Mouse (Mus musculus): ENCODE data around the gene Nampt.
A peak's percentile ranks its signal among the peaks of the same experiment; 100 is the strongest.
"Not testable (repeated sequence)": the region's sequence is repeated elsewhere in the genome, so short reads cannot be mapped to it uniquely, and the experiment has no call there.

The Nampt gene

DNA sequence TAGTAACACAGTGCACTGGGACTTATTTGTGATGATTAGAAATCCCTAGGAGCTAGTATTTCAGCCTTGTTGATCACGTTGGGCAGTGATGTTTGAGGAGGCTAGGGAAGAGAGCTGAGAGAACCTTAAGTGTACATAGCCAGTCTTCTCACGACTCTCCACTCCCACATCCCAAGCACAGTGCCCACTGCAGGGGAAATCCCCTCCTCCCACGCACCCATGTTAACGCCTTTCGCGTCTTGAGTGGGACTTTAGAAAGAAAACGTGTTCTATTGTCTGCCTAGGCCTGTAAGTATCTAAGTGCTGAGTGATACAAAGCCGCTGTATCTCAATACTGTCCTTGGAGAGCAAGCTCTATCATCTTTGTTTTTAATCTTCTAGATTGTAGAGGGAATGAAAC, 27.0 kb downstream of the Nampt start:
- DNase-seq: no peak

DNA sequence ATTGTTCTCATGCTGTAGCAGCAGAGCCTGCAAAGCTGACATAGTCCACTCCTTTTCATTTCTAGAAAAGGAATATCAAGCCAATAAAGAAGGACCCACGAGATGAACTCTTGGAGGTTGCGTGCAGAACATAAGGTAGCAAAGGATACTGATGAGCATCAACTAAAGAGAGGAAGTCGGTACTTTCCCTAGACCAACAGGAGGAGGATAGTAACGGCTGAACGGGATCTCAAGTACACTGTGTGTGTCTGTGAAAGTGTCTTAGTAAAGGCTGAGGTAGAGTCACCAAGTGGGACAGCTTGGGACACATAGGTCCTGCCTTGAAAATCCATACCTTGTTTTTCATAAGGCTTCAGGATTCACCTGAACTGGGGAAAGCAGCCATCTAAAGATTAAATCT, 34.4 kb downstream of the Nampt start:
- DNase-seq: no peak

GRCm38 (mm10) chr12:32854866-32855265, 35.5 kb downstream of the Nampt start:
- DNase-seq: no peak

GRCm38 (mm10) chr12:32855398-32855797, 36.1 kb downstream of the Nampt start:
- no peak for DNase-seq

- DNase-seq: no peak
These were observed 37.6 kb downstream of the Nampt start for GRCm38 (mm10) chr12:32856707-32857511.

- DNase-seq: no peak
These were observed 39.1 kb downstream of the Nampt start for GRCm38 (mm10) chr12:32858444-32858843.

DNA sequence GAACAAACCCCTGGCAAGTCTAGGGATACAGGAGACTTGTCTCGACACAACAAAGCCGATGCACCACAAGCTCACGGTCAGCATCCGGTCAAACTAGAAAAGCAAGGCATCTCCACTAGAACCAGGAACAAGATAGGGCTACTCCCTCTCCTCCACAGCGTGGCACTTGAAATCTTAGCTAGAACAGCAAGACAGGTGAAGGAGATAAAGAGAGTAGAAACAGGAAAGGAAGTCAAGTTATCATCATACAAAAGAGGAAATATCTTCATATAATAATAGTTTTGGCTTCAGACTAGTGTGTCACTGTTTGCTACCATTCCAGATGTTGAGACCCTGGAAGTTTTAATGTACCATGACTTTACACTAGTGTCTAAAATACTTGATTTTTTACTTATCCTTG, 41.5 kb downstream of the Nampt start:
- DNase-seq: no peak

DNA sequence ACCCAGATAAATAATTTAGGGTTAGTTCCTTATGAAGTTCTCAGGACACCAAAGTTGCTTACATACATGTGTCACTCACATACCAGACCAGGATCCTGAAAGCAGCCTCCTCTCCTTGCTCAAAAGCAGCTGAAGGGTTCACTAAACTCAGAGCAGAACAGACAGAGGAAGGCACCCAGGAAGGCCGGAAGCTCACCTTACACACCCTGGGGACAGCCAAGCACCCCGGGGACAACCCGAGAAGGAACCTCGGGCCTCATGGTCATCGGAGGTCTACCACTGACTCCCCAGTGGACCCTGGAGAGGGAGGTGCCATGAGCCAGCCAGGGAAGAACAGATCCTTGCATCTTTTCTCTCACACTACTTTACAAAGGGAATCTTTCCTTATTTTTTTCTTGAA, 51.5 kb downstream of the Nampt start:
- no peak for DNase-seq

DNA sequence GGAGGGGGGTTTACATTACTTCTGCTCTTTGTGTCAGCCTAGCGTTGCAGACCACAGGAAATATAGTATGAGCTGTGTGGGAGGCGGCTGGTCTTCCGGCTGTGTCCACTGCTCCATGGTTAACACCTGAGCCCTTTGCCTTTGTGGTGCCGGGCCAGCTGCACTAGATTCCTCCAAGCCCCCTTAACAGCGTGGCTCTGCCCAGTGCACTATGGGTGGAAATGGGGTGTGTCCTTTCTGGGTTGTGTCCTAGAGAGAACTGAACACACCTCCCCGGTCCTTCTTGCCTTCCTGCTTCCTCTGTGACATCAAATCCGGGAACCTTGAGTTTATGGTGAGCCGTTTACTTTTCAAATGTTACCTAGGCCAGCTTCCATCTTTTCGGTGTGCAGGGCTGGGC, 58.2 kb downstream of the Nampt start:
- no peak for DNase-seq

DNA sequence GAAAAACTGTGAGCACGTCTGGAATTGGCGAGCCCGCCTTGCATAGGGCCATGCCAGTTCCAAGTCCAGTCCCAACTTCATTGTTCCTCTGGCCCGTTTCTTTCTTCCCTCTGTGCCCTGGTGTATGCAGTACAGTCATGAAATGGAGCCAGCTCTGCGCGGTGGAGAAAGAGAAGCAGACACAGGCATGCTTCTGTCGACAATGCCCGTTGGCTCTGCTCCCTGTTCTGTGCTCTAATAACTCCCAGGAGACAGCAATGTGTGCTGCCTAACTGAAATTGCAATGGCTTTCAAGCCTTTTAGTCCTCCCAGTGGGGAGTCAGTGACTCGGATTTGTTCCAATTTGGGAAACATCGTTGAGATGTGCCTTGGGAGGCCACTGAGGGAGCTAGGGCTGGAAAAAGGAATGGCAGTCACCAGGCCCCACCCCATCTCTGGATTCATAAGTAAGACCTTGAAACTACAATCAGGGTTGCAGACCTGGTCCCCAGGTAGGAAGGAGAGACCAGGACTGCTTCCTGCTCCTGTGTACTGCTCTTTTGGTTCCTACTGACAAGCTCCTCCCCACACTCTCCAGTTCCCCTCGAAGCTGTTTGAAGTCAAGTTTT, 58.7 kb downstream of the Nampt start:
- DNase-seq: peak; percentile 30

DNA sequence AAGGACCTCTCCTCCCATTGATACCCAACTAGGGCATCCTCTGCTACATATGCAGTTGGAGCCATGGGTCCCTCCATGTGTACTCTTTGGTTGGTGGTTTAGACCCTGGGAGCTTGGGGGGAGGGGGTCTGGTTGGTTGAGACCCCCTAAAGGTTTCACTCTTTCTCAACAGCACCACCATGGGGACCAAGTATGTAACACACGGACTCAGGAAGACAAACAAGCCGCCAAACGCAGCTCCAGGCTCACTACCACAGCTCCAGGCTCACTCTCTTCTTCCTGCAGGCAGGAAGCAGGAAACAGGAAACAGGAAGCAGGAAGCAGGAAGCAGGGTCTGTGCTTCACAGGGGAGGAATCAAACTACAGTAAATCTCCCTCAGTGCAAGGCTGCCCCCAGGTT, 60.0 kb downstream of the Nampt start:
- no peak for DNase-seq

- no peak for DNase-seq
These were observed 65.0 kb downstream of the Nampt start for GRCm38 (mm10) chr12:32884356-32884755.

GRCm38 (mm10) chr12:32885041-32885440, 65.7 kb downstream of the Nampt start:
- no peak for DNase-seq

DNA sequence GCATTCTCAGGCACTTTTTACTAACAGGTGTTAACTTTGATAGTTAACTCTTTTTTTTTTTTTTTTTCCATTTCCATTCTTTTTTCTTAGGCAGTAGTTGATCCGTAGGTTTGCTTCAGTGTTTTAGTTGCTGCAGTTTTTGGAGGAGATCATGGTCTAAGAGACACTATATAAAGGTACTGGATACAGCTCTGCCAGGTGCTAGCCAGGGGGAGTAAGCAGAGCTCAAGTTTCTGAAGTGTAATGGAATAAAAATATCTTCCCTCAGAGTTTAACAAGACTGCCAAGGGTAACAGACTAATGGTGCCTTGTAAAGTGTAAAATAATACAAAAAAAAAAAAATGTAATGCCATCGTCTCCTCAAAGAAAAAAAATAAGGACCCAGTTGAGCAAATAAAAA, 67.0 kb downstream of the Nampt start:
- no peak for DNase-seq

DNA sequence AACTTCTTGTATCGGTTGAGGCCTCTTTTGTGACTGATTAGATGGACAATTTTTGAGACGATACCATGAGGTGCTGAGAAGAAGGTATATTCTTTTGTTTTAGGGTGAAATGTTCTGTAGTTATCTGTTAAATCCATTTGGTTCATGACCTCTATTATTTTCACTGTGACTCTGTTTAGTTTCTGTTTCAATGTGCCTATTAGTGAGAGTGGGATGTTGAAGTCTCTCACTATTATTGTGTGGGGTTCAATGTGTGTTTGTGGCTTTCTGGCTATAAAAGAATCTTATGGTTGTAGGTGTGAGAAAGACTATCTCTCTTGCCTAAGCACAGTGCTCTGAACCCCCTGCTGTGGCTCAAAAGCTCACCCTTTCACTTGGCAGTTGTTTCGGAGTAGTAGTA, 68.9 kb downstream of the Nampt start:
- DNase-seq: no peak

DNA sequence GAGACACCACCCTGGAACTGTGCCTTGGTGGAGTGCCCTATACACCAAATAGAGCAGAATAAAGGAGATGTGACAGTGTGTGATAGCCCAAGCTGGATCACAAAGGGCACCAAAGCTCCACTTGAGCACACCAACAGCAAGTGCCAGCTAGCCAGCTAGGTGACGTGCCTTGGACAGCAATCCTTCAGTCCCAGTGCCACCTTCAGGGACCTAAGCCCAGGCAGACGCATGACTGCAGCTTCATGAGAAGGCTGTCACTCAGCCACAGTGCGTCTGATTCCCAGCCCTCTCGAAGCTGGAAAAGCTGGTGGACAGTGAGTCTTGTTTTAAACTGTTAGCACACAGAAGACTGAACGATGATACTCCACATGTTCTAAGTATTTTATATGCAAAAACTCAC, 70.5 kb downstream of the Nampt start:
- no peak for DNase-seq

GRCm38 (mm10) chr12:32890455-32890854, 71.1 kb downstream of the Nampt start:
- DNase-seq: no peak

- not testable (repeated sequence) for DNase-seq
These were observed 71.9 kb downstream of the Nampt start for GRCm38 (mm10) chr12:32891271-32891670.

DNA sequence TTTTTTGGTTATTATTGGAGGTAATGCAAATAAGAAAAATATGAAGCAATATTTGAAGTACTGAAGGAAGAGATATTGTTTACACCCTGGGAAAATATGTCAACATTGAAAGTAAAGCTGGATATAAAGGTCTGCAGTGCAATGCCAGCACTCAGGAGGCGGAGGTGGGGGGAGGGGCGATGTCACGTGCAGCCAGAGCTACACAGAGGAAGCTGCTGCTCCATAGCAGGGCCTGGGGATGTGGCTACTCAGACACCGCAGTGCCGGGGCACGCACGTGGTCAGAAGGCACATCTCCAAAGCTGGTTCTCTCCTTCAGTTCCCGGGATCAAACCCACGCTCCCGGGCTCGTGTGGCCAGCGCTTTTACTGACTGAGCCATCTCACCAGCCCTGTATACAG, 73.9 kb downstream of the Nampt start:
- no peak for DNase-seq

DNA sequence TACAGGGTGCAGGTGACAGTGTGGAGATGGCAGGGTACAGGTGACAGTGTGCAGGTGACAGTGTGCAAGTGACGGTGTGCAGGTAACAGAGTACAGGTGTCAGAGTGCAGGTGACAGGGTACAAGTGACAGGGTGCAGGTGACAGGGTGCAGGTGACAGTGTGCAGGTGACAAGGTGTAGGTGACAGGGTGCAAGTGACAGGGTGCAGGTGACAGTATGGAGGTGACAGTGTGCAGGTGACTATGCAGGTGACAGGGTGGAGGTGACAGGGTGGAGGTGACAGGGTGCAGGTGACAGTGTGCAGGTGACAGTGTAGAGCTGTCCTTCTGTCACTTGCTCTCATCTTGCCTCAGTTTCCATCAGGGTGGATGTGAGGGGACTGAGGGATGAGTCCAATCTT, 76.5 kb downstream of the Nampt start:
- no peak for DNase-seq

- peak; percentile 22 for DNase-seq
These were observed 77.2 kb downstream of the Nampt start for GRCm38 (mm10) chr12:32896496-32896895.

DNA sequence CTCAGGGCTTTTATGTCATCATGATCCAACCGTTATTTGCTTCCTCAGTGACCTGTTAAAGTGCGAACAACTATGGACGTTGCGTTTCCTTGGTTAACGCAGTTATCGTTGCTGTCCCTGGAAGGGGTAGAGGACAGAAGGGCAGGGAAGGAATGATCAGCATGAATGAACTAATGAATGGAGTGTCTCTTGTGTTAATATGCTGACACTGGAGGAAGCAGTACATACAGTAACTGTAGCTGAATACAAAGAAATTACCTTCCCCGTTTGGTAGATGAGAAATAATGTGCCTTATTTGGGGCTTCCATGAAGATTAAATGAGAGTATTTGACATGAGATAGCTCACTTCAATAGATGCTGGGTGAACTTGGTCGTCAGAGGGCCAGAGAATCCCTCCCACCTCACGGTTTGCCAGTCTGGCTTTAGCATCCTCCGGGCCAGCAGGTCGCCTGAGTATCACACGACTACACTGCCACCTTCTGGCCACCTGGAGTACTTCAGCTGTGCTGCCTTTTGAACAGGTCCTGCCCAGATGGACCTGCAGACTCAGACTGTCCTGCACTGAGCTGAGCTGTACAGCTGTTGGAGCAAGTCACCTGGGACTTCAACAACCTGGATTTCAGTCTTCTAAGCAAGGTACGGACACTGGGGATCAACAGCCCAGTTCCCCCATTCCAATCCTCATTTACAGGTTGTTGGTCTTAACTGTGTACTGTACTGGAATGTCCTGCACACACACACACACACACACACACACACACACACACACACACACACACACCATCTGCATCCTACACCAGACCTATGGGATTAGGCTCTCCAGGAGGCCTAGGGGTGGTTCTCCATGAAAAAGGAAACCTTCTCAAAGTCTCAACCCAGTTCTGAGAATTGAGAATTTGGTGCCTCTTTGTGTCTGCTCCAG, 78.1 kb downstream of the Nampt start:
- DNase-seq: peak; percentile 86

GRCm38 (mm10) chr12:32901005-32901404, 81.7 kb downstream of the Nampt start:
- DNase-seq: no peak
